Mouse (Mus musculus) fibroblast of lung, adult 2 months (primary cell): ENCODE measurements at regions not wholly inside any gene's neighbourhood (a gene's known extent, or its start where the extent isn't known, plus 50 kb on each side); places are given as distances from the start of the nearest gene placed in this dataset.

Experiments used
- DNase-seq: peaks from one replicate; pipeline ENCODE4 v3.0.0-alpha.2; 2011; ENCODE audit warnings: low read depth

GRCm38 (mm10) chr2:137705724-137706422 is 550.5 kb upstream of the Btbd3 start:
- no peak for DNase-seq

GRCm38 (mm10) chr2:137704948-137705723 is 551.2 kb upstream of the Btbd3 start:
- no peak for DNase-seq

GRCm38 (mm10) chr2:137704565-137704947 is 551.8 kb upstream of the Btbd3 start:
- no peak for DNase-seq

- no peak for DNase-seq
These were observed 552.3 kb upstream of the Btbd3 start for GRCm38 (mm10) chr2:137704051-137704450.

- no peak for DNase-seq
These were observed 560.5 kb upstream of the Btbd3 start for GRCm38 (mm10) chr2:137695885-137696284.

- peak; percentile 26 for DNase-seq
These were observed 562.3 kb upstream of the Btbd3 start for GRCm38 (mm10) chr2:137694020-137694419.

- no peak for DNase-seq
These were observed 569.2 kb upstream of the Btbd3 start for GRCm38 (mm10) chr2:137687208-137687607.

GRCm38 (mm10) chr2:137686735-137687134 is 569.6 kb upstream of the Btbd3 start:
- DNase-seq = peak; percentile 62

GRCm38 (mm10) chr2:137681762-137682161 is 565.3 kb upstream of the Jag1 start:
- DNase-seq = no peak

GRCm38 (mm10) chr2:137663171-137663570 is 546.7 kb upstream of the Jag1 start:
- peak; percentile 74 for DNase-seq

- DNase-seq = no peak
These were observed 545.8 kb upstream of the Jag1 start for GRCm38 (mm10) chr2:137662216-137662615.

- DNase-seq = no peak
These were observed 544.0 kb upstream of the Jag1 start for GRCm38 (mm10) chr2:137660449-137660848.

GRCm38 (mm10) chr2:137654296-137654695 is 537.9 kb upstream of the Jag1 start:
- DNase-seq = peak; percentile 86

- DNase-seq = no peak
These were observed 527.7 kb upstream of the Jag1 start for GRCm38 (mm10) chr2:137644160-137644559.

- no peak for DNase-seq
These were observed 527.0 kb upstream of the Jag1 start for GRCm38 (mm10) chr2:137643269-137644055.

- DNase-seq = no peak
These were observed 518.7 kb upstream of the Jag1 start for GRCm38 (mm10) chr2:137635019-137635621.

GRCm38 (mm10) chr2:137616637-137617036 is 500.2 kb upstream of the Jag1 start:
- DNase-seq = no peak

- DNase-seq = no peak
These were observed 497.3 kb upstream of the Jag1 start for GRCm38 (mm10) chr2:137613791-137614190.

- peak; percentile 95 for DNase-seq
These were observed 492.1 kb upstream of the Jag1 start for GRCm38 (mm10) chr2:137608506-137608905.

- DNase-seq = peak; percentile 98
These were observed 481.7 kb upstream of the Jag1 start for GRCm38 (mm10) chr2:137598136-137598535.

- peak; percentile 73 for DNase-seq
These were observed 478.1 kb upstream of the Jag1 start for GRCm38 (mm10) chr2:137594509-137594908.

- DNase-seq = no peak
These were observed 475.1 kb upstream of the Jag1 start for GRCm38 (mm10) chr2:137591551-137591950.
